Mouse (Mus musculus): ENCODE measurements around the gene Exosc6. TPM values are rescaled to one million over a fixed set of nuclear protein-coding genes. Genes with fewer than 3 reads are reported as not detected.
"Not testable (repeated sequence)": the region's sequence is repeated elsewhere in the genome, so short reads cannot be mapped to it uniquely, and the experiment has no call there.

Exosc6 gene
- polyA plus RNA-seq, 1 experiment: not detected

DNA sequence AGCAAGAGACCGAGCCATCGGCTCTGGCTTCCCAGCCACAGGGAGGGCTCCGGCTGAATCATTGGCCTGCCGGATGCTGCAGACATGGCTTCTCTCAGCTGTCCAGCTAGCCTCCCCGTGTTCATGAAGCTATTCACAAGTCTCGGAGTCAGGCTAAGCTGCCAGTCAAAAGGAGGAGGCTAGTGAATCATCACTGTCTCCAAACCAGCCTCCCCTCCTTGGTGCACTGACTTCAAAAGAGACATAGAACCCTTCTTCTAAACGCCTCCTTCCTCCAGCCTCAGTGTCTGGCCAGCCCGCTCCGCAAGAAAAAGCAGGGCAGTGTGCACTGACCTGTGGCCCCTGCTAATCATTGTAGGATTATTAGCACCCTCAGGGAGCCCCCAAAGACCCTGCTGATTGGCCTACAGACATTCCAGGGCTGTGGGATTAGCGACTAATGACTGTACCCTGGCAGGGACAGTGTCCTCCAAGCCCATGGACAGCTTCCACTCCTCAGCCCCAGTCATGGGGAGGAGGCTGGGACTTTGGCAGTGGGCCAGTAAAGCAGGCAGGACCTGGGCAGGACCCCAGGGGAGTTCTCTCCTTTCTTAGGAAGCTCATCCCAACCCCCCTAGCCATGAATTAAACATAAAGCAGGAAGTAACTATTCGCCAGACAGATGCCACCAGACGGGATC lies 25.6 kb downstream of the Exosc6 start:
- Histone ChIP-seq H3K27ac (replicated peaks; ENCODE audit: low read depth, low read length) (no peak overlapping the region), H3K4me3 (ENCODE audit: insufficient read depth, low read depth, low read length) (no peak overlapping the region), H3K4me1 (ENCODE audit: control insufficient read depth, insufficient read depth, insufficient read length, low read length) (no peaks in the 10 kb centered on the region)

DNA sequence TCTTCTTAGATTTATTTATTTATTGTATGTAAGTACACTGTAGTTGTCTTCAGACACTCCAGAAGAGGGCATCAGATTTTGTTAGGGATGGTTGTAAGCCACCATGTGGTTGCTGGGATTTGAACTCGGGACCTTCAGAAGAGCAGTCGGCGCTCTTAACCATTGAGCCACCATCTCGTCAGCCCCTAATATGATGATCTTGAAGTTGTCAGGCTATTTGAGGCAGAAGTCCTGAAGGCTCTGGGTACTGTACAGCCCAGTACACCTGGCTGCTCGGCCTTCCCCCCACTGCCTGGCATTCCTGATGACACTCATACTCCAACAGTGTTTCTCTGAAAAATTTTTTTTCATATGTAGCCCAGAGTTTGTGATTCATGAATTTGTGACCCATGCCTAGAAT lies 27.8 kb downstream of the Exosc6 start:
- not testable (repeated sequence) for H3K4me1 ChIP-seq (ENCODE audit: control insufficient read depth, insufficient read depth, insufficient read length, low read length); H3K27ac ChIP-seq (replicated peaks; ENCODE audit: low read depth, low read length); H3K4me3 ChIP-seq (ENCODE audit: insufficient read depth, low read depth, low read length)

DNA sequence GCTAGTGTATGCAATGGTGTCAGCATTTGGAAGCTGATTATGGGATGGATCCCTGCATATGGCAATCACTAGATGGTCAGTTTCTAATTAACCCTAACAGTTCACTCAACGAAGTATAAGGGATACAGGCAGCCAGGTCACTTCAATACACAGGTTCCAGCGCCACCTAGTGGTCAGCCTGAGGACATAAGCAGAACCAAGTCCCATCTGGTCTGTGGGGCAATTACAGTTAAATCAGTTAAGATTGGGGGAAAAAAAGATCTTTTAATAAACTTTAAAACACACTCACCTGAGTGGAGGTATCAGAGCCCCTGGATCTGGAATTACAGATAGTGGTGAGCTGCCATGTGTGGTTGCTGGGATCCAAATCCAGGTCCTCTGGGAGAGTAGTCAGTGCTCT lies 34.0 kb downstream of the Exosc6 start:
- H3K4me3 ChIP-seq (ENCODE audit: insufficient read depth, low read depth, low read length): no peak overlapping the region
- peaks cover 2% of the 10 kb centered on the region; the same call in 1 of the 2 replicates for H3K4me1 ChIP-seq (ENCODE audit: control insufficient read depth, insufficient read depth, insufficient read length, low read length)
- H3K27ac ChIP-seq (replicated peaks; ENCODE audit: low read depth, low read length): no peak overlapping the region

DNA sequence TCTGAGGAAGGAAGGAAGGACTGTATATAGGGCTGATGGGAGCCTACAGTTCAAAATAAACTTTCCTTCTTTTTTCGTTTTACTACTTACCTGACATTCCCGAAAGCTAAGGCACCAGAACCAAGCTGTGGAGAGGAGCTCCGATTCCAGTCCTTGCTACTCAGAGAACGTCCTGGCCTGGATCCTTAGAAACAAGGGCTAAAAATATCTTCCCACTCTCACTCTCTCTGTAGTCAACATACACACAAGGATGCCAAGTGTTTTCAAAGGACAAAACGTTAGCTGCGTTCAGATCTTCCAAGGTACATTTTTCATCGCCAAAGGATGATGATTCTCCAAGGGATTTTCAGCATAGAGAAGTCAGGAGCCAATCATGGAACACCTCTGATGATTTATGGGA lies 35.6 kb downstream of the Exosc6 start:
- Histone ChIP-seq H3K27ac (replicated peaks; ENCODE audit: low read depth, low read length) (no peak overlapping the region), H3K4me3 (ENCODE audit: insufficient read depth, low read depth, low read length) (no peak overlapping the region), H3K4me1 (ENCODE audit: control insufficient read depth, insufficient read depth, insufficient read length, low read length) (peaks cover 12% of the 10 kb centered on the region)

DNA sequence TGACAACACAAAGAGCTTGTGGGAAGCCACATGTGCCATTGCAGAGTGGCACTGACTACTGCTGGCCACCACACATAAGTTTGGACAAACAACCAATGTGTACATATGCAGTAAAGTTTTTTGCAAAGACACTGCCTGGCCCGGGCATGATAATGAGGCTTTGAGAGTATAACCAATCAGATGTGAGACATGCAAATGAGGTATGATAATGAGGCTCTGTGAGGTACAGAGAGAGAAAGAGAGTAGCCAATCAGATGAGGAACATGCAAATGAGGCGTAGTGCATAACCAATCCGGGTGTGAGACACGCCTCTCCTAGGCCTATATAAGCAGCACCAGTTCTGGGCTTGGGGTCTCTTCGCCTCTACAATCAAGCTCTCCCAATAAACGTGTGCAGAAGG lies 36.2 kb downstream of the Exosc6 start, which contains the start of gene Clec18a:
TSS of gene Clec18a (minus strand) at position 101 of the 400 bp plus-strand sequence.
- not testable (repeated sequence) for H3K4me3 ChIP-seq (ENCODE audit: insufficient read depth, low read depth, low read length)
- peaks cover 12% of the 10 kb centered on the region for H3K4me1 ChIP-seq (ENCODE audit: control insufficient read depth, insufficient read depth, insufficient read length, low read length)
- H3K27ac ChIP-seq (replicated peaks; ENCODE audit: low read depth, low read length): 0 out of 2 replicates have a peak within 1 kb of the TSS, but pooled peaks have one; percentile 18

- H3K27ac ChIP-seq (replicated peaks; ENCODE audit: low read depth, low read length): peak within 1 kb of the TSS; percentile 84
- peaks cover 12% of the 10 kb centered on the region for H3K4me1 ChIP-seq (ENCODE audit: control insufficient read depth, insufficient read depth, insufficient read length, low read length)
- peak within 1 kb of the TSS; percentile 92 for H3K4me3 ChIP-seq (ENCODE audit: insufficient read depth, low read depth, low read length)
Observed at GRCm38 (mm10) chr8:111093865-111094718, 38.0 kb downstream of the Exosc6 start, which contains the start of gene Pdpr. Pdpr (plus strand) TSS chr8:111094630.

DNA sequence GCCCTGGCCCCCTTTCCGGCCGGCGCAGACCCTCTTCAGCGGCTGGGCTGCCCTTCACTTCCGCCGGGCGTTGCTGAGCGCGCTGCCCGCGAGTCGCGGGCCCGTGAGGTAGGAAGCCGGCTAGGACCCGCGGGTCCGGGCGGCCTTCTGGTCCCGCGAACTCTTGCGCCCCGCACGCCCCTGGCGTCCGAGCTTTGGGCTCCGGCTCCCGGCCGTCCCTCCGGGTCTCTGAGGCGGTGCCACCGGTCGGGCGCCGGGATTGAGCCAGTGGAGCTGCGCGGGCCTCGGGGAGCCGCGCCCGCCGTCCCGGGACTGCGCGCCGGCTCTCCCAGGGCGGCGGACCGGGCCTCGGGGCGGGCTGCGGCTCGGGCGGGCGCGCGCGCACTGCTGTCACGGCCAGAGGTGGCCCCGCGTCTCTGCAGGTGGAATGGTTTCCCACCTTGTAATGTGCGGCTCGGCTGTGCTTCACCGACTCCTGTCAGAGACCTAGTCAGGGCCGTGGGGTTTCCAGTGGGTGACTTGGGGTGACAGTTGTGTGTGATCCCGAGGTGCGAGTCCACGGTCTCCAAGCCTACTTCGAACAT lies 38.7 kb downstream of the Exosc6 start:
- Histone ChIP-seq H3K27ac (replicated peaks; ENCODE audit: low read depth, low read length) (peak overlapping the region; percentile 52), H3K4me3 (ENCODE audit: insufficient read depth, low read depth, low read length) (peak overlapping the region; percentile 92), H3K4me1 (ENCODE audit: control insufficient read depth, insufficient read depth, insufficient read length, low read length) (peaks cover 12% of the 10 kb centered on the region)

Other genes with a start within 250 kb of the Exosc6 start
- gene Cog4, start 209.7 kb upstream of the Exosc6 start, polyA plus RNA-seq (2012; ENCODE audit: insufficient read depth, insufficient read length, missing spikeins): 52.6 and 53.8 TPM in 2 replicates
- gene Sf3b3, start 209.6 kb upstream of the Exosc6 start, polyA plus RNA-seq (2012; ENCODE audit: insufficient read depth, insufficient read length, missing spikeins): 8.6 and 13.7 TPM in 2 replicates
- gene Fuk, start 153.9 kb upstream of the Exosc6 start, polyA plus RNA-seq (2012; ENCODE audit: insufficient read depth, insufficient read length, missing spikeins): 2.9 and 4.6 TPM in 2 replicates
- 3.6 and 4.1 TPM in 2 replicates for gene St3gal2, start 136.4 kb upstream of the Exosc6 start, polyA plus RNA-seq (2012; ENCODE audit: insufficient read depth, insufficient read length, missing spikeins)
- gene Ddx19a, start 58.5 kb upstream of the Exosc6 start, polyA plus RNA-seq (2012; ENCODE audit: insufficient read depth, insufficient read length, missing spikeins): 15.8 and 21.4 TPM in 2 replicates
- gene Ddx19b, start 24.6 kb upstream of the Exosc6 start, polyA plus RNA-seq (2012; ENCODE audit: insufficient read depth, insufficient read length, missing spikeins): 2.8 and 3.7 TPM in 2 replicates
- 27.1 and 45.8 TPM in 2 replicates for gene Aars, start 23.2 kb upstream of the Exosc6 start, polyA plus RNA-seq (2012; ENCODE audit: insufficient read depth, insufficient read length, missing spikeins)
- not detected in 2 replicates for gene Clec18a, start 36.1 kb downstream of the Exosc6 start, polyA plus RNA-seq (2012; ENCODE audit: insufficient read depth, insufficient read length, missing spikeins)
- 21.3 and 50.5 TPM in 2 replicates for gene Pdpr, start 38.3 kb downstream of the Exosc6 start, polyA plus RNA-seq (2012; ENCODE audit: insufficient read depth, insufficient read length, missing spikeins)
- gene Glg1, start 202.9 kb downstream of the Exosc6 start, polyA plus RNA-seq (2012; ENCODE audit: insufficient read depth, insufficient read length, missing spikeins): 13.9 and 21.8 TPM in 2 replicates
- gene Rfwd3, start 243.9 kb downstream of the Exosc6 start, polyA plus RNA-seq (2012; ENCODE audit: insufficient read depth, insufficient read length, missing spikeins): 7.0 and 9.1 TPM in 2 replicates